Mouse (Mus musculus) gastrocnemius, postnatal 4 days (tissue): ENCODE data around the gene Btbd35f14. TPM values are rescaled to one million over a fixed set of nuclear protein-coding genes. Genes with fewer than 3 reads are reported as not detected.
"Not testable (repeated sequence)": the region's sequence is repeated elsewhere in the genome, so short reads cannot be mapped to it uniquely, and the experiment has no call there.

Experiments used
- DNase-seq, 2 experiments: peaks; one replicate each; pipeline ENCODE4 v3.0.0; 2021 to 2022; ENCODE audit warnings: low spot score in 2 of 2, mixed read lengths in 2 of 2
- long read RNA-seq, 2 experiments: library from polyadenylated mRNA; stranded (forward); transcript quantifications; one replicate each; pipeline ENCODE4 v2.0.0; 2021
- total RNA-seq, 2 experiments: library from RNA; stranded (reverse); gene quantifications; 2 replicates each; pipeline ENCODE4 v1.2.3; 2021

Btbd35f14 gene
- not detected for total RNA-seq
- long read RNA-seq, experiment 1 = 0 reads
- long read RNA-seq, experiment 2 = 0 reads

- not testable (repeated sequence) for DNase-seq
These were observed at the start of gene Btbd35f14 for GRCm38 (mm10) chrX:33702249-33702648. Btbd35f14 (minus strand) TSS chrX:33702349.

GRCm38 (mm10) chrX:33656872-33657271 lies 45.3 kb downstream of the Btbd35f14 start, which contains the start of gene Btbd35f13:
Btbd35f13 (plus strand) TSS chrX:33657172.
- DNase-seq = not testable (repeated sequence)

Other genes starting within 250 kb of the Btbd35f14 start
- not detected for gene Btbd35f15, start 125.0 kb downstream of the Btbd35f14 start, total RNA-seq
- gene Btbd35f13, start 45.2 kb downstream of the Btbd35f14 start, total RNA-seq = not detected